Mouse (Mus musculus) heart, adult 11 months (tissue): Measurements from ENCODE around the gene Sprr2d.

ENCODE experiments used
- DNase-seq: peaks from one replicate; pipeline ENCODE4 v3.0.0; 2022

The Sprr2d gene

GRCm38 (mm10) chr3:92338840-92339239 lies at the start of gene Sprr2d:
Sprr2d (plus strand) TSS chr3:92339140.
- no peak for DNase-seq

GRCm38 (mm10) chr3:92307406-92307805 lies 31.5 kb upstream of the Sprr2d start:
- DNase-seq = no peak

- DNase-seq = no peak
These were observed 22.6 kb upstream of the Sprr2d start, which contains the start of gene Sprr2b for GRCm38 (mm10) chr3:92316320-92316719. Sprr2b (plus strand) TSS chr3:92316620.

- no peak for DNase-seq
These were observed 21.6 kb upstream of the Sprr2d start for GRCm38 (mm10) chr3:92317384-92317783.

GRCm38 (mm10) chr3:92336278-92336677 lies 2.7 kb upstream of the Sprr2d start:
- DNase-seq = no peak

GRCm38 (mm10) chr3:92351843-92352242 lies 12.9 kb downstream of the Sprr2d start, which contains the start of gene Sprr2e:
Sprr2e (plus strand) TSS chr3:92352143.
- no peak for DNase-seq

GRCm38 (mm10) chr3:92361619-92362018 lies 22.7 kb downstream of the Sprr2d start:
- no peak for DNase-seq

GRCm38 (mm10) chr3:92364887-92365286 lies 25.9 kb downstream of the Sprr2d start, which contains the start of gene Sprr2f:
Sprr2f (plus strand) TSS chr3:92365187.
- DNase-seq = no peak

GRCm38 (mm10) chr3:92373613-92374012 lies 34.7 kb downstream of the Sprr2d start:
- DNase-seq = no peak

GRCm38 (mm10) chr3:92385385-92385784 lies 46.4 kb downstream of the Sprr2d start, which contains the start of gene Sprr2h:
Sprr2h (plus strand) TSS chr3:92385685.
- no peak for DNase-seq
